ENCODE assay signal across 1 mouse cellular context in the genomic region with DNA sequence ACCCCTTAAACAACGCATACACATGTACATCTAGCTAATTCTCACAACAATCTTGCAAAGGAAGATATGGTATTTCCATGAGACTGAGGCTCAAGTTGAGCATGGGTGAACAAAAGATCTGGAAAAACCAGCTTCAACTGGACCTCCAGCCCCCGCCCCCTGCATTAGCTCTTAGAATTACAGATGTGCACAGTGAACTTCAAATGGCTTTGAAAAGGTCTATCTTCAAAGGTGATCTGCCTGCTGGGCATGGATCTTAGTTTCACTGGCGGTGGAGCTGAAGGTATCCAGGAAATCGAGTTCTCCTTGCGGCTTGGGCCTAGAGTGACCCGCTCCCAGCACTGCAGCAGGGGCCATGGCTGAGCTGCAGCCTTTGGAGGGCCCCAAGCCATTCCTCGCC.
TF ChIP-seq lines count a peak whose summit lies in the region.

No protein-coding gene starts in this region.

TF ChIP-seq in ES-E14, 5 proteins besides CTCF, POLR2A, EP300 and RAD21:
- TF ChIP-seq ZC3H11A (IDR thresholded peaks at IDR 0.05; ENCODE audit: borderline replicate concordance, low read depth, low read length) (no peak), CHD2 (IDR thresholded peaks at IDR 0.05; ENCODE audit: low read depth, low read length) (no peak), ZNF384 (IDR thresholded peaks at IDR 0.05; ENCODE audit: low read depth, low read length) (no peak), MAFK (IDR thresholded peaks at IDR 0.05; ENCODE audit: insufficient read depth, low read depth, low read length) (no peak), HCFC1 (IDR thresholded peaks at IDR 0.05; ENCODE audit: borderline replicate concordance, insufficient read depth, low read length) (no peak)
